Comparison of ENCODE assay signal across 1 mouse cellular context in the genomic region with DNA sequence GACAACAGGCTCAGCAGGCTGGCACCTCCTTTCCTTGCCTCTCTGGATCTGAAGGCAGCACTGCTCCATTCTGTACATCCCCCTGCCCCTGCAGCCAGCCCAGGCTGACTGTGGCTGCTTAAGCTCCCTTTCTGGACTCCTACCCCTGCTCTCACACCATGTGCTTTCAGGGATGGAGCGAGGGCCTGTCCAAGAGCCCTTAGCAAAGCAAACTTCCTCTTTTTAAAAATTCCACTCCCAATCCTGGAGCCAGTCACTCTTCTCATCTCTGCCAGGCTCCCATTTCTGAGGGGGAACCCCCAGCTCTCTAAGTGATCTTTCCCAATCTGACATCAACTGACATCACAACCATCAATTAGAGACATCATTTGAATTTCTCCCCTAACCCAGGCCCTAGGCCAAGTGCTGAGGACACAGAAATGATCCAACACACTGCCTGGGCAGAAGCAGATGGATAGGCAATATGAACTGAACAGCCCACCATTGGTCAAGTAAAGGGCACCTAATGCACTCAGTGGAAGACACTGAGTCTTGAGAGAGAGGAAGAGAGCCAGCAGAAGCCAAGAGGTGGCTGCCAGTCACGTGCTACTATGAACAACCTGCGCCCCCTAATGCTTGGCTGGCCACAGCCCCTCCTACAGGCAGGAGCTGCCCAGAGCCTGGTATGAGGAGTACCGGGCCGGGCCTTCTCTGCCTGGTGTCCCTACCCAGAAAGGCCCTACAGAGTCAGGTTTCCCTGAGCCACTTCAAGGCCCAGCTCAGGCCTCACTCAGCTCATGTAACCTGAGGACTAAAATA.
TF ChIP-seq lines count a peak whose summit lies in the region.

No protein-coding gene starts in this region.

TF ChIP-seq in MEL, 35 proteins besides CTCF, POLR2A, EP300 and RAD21:
- TF ChIP-seq GABPA (IDR thresholded peaks at IDR 0.05; ENCODE audit: low read depth, low read length) (no peak), RCOR1 (IDR thresholded peaks at IDR 0.05; ENCODE audit: low read depth, low read length) (no peak), MAX (IDR thresholded peaks at IDR 0.05; ENCODE audit: low read length) (peak; percentile 23; the same call in 1 of the 2 replicates), MYB (IDR thresholded peaks at IDR 0.05; ENCODE audit: low read depth, low read length) (no peak), MXI1 (IDR thresholded peaks at IDR 0.05; ENCODE audit: low read depth, low read length) (peak; percentile 8; the same call in 1 of the 2 replicates), POLR2AphosphoS5 (IDR thresholded peaks at IDR 0.05; ENCODE audit: borderline replicate concordance, low read depth, low read length) (no peak), UBTF (IDR thresholded peaks at IDR 0.05; ENCODE audit: borderline replicate concordance, insufficient read depth, low read depth, low read length) (no peak), JUND (IDR thresholded peaks at IDR 0.05; ENCODE audit: low read depth, low read length) (no peak), TBP (IDR thresholded peaks at IDR 0.05; ENCODE audit: low read depth, low read length) (no peak), ELF1 (IDR thresholded peaks at IDR 0.05; ENCODE audit: low read depth, low read length) (no peak), USF2 (IDR thresholded peaks at IDR 0.05; ENCODE audit: borderline replicate concordance in 1 of 2, insufficient read depth in 1 of 2, low read depth in 1 of 2, low read length in 2 of 2) (0 out of 4 replicates have a peak, but pooled peaks of 1 of the 2 experiments have one; percentile 32), ETS1 (IDR thresholded peaks at IDR 0.05; ENCODE audit: low read depth, low read length) (no peak), ZKSCAN1 (IDR thresholded peaks at IDR 0.05; ENCODE audit: low read depth, low read length) (no peak), TAL1 (IDR thresholded peaks at IDR 0.05; ENCODE audit: low read length) (no peak), MEF2A (IDR thresholded peaks at IDR 0.05; ENCODE audit: extremely low read depth, insufficient replicate concordance, low read depth, low read length, poor library complexity, severe bottlenecking) (no peak), MYC (IDR thresholded peaks at IDR 0.05; ENCODE audit: low read depth, low read length) (peak; percentile 81), SIN3A (IDR thresholded peaks at IDR 0.05; ENCODE audit: low read length) (peak; percentile 13; the same call in 1 of the 2 replicates), NRF1 (IDR thresholded peaks at IDR 0.05; ENCODE audit: insufficient read depth, low read depth, low read length, poor library complexity, severe bottlenecking) (no peak), SMC3 (IDR thresholded peaks at IDR 0.05; ENCODE audit: low read depth, low read length) (no peak), TCF12 (IDR thresholded peaks at IDR 0.05; ENCODE audit: low read depth, low read length) (0 out of 2 replicates have a peak, but pooled peaks have one; percentile 5), HCFC1 (IDR thresholded peaks at IDR 0.05; ENCODE audit: low read depth, low read length) (no peak), USF1 (IDR thresholded peaks at IDR 0.05; ENCODE audit: low read depth, low read length) (peak; percentile 84), GATA1 (IDR thresholded peaks at IDR 0.05; ENCODE audit: low read depth, low read length) (no peak), ZMIZ1 (IDR thresholded peaks at IDR 0.05; ENCODE audit: low read depth, low read length) (no peak), BHLHE40 (IDR thresholded peaks at IDR 0.05; ENCODE audit: borderline replicate concordance, low read depth, low read length) (peak; percentile 71; the same call in 1 of the 2 replicates), CHD2 (IDR thresholded peaks at IDR 0.05; ENCODE audit: low read length) (no peak), CHD1 (IDR thresholded peaks at IDR 0.05; ENCODE audit: low read depth, low read length) (no peak), POLR2AphosphoS2 (IDR thresholded peaks at IDR 0.05; ENCODE audit: low read length) (no peak), E2F4 (IDR thresholded peaks at IDR 0.05; ENCODE audit: borderline replicate concordance, low read depth, low read length) (no peak), NELFE (IDR thresholded peaks at IDR 0.05; ENCODE audit: low read depth, low read length) (no peak), ZC3H11A (IDR thresholded peaks at IDR 0.05; ENCODE audit: low read depth, low read length) (no peak), KAT2A (conservative IDR thresholded peaks at IDR 0.05; ENCODE audit: low read depth, low read length) (no peak), MAZ (IDR thresholded peaks at IDR 0.05; ENCODE audit: low read depth, low read length) (no peak), ZNF384 (IDR thresholded peaks at IDR 0.05; ENCODE audit: low read depth, low read length) (no peak), MAFK (IDR thresholded peaks at IDR 0.05; ENCODE audit: borderline replicate concordance, low read depth, low read length) (no peak)
